Mouse (Mus musculus) thymus, postnatal 4 days (tissue): ENCODE measurements around the gene Pxn.

ENCODE experiments used
- DNase-seq: peaks from one replicate; pipeline ENCODE4 v3.0.0; 2021

The Pxn gene

DNA sequence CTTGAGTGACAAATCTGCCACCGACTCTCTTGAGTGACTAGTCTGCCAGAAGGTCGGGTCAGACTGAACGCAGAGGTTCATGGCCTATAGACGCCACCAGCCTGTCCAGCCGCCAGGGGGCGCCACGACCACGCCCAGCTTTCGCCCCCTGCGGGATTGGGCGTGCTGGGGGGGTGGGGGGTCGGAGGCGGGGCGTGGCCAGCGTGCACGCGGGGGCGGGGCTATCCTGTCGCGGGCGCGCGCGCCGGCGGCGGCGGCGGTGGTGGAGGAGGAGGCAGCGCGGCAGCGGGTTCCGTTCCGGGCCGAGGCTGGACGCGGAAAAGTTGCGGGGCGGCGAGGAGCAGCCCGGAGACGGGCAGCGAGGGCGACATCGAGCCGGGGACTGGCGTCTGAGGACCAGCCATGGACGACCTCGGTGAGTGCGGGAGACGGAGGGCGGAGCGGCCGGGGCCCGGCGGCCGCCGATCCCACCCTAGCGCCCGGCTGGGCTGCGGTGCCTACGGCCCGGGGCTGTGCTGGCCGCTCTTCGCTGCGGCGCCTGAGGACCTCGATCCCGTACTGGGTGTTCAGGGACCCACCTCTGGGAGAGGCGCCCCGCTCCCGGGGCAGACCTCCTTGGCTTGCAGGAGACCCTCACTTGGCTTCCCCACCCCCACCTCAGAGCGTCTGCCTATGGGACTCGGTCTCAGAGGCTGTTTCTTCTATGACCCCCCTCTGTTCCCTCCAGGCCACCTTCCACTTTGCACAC, at the start of gene Pxn:
TSS of gene Pxn (plus strand) at position 223 of the 748 bp plus-strand sequence.
- DNase-seq = peak; percentile 99

DNA sequence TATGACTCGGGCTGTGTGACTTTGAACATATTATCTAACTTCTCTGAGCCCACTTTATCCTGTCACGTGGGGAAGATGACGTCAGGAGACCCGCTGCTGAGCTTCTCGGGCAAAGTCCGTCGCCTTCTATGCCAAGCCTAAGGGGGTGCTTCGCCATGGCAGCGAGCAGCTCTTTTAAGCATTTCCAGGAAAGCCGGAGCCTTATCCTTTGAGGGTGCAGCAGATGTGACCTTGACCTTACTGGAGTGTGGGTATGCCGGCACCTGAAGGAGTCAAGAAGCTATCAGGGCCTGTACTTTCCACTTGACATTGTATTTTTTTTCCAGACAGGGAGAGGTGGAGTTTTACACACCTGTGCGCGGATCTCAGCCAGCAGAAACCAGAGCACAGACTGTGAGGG, 47.6 kb upstream of the Pxn start:
- DNase-seq = no peak

DNA sequence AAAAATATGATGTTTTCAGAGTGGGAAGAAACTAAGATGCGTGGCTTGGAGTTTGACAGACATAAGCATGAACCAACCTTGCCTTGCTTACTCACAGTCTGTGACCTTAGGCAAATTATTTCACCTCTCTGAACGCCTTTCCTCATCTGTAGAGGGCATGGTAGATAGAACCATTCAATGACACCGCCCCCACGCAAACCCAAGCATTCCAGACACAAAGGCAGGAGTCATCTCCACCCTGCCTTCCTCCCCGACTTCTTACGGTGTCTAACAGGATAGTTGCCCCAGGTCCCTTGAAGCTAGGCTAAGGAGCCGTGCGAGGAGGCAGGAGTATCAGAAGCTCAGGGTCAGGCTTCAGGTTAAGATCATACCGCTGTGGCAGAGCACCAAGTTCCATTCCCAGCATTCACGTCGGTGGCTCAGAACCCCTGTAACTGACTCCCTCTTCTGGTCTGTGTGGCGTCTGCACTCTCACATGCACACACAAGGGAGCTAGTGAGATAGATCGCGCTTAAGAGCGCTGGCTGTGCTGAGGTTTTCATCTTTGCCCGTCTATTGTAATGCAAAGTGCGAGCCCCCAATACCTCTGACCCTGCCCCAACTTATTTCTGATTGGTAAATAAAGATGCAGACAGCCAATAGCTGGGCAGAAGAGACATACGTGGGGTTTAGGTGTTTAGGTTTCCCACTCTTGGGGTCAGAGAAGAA, 41.9 kb upstream of the Pxn start:
- no peak for DNase-seq

GRCm38 (mm10) chr5:115465642-115466420, 40.6 kb upstream of the Pxn start, which contains the start of gene Pla2g1b:
Pla2g1b (plus strand) TSS chr5:115466262.
- no peak for DNase-seq

DNA sequence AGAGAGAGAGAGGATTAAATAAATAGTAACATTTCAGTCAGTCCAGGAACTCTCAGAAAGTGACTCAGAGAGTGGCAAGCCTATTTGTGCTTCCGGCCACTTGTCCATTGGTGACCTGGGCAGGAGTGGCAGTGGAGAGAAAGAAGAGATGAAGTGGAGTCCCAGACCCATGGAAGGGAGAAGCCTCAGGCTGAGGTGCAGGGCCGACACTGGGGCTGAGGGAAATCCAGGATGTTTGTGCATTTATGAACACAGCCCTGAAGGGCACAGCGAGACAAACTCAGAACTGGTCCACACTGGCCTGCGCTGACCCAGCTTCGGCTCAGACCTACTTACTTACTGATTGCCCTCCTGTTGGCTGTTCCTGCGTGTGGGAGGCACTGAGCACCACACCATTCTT, 36.7 kb upstream of the Pxn start:
- no peak for DNase-seq

GRCm38 (mm10) chr5:115470766-115471531, 35.5 kb upstream of the Pxn start:
- DNase-seq = peak; percentile 77

- DNase-seq = no peak
Measured at GRCm38 (mm10) chr5:115473191-115473590, 33.3 kb upstream of the Pxn start.

- DNase-seq = no peak
Measured at GRCm38 (mm10) chr5:115474174-115474828, 32.2 kb upstream of the Pxn start.

DNA sequence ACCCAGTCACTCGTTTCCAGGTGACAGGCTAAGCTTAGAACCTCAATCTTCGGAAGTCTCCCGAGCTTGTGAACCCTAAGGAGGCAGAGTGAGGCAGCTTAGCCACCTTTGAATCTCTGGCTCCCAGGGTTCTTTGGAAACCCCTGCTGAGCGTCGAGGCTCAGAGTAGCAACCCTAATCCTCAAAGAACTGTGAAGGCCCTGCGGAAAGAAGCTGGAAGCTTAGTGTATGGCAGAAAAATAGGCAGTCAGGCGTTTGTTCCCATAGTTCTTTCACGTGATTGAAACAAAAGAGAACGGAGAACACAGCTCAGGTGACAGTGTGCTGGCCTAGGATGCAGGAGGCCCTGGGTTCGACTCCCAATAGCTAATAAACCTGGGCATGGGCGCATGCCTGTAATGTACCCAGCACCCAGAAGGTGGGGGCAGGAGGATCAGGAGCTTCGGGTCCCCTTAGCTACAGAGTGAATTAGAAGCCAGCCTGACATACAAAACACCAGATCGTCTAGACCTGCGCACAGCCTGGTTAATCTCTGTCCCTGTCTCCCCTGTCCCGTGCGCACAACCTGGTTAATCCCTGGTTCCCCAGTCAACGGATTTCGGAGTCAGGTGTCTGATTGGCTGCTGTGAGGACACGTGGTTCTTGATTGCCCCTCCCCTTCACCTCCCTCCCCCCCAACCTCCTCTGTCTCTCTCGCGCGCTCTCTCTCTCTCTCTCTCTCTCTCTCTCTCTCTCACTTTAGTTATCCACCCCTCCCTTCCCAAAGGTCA, 31.0 kb upstream of the Pxn start:
- DNase-seq = no peak

DNA sequence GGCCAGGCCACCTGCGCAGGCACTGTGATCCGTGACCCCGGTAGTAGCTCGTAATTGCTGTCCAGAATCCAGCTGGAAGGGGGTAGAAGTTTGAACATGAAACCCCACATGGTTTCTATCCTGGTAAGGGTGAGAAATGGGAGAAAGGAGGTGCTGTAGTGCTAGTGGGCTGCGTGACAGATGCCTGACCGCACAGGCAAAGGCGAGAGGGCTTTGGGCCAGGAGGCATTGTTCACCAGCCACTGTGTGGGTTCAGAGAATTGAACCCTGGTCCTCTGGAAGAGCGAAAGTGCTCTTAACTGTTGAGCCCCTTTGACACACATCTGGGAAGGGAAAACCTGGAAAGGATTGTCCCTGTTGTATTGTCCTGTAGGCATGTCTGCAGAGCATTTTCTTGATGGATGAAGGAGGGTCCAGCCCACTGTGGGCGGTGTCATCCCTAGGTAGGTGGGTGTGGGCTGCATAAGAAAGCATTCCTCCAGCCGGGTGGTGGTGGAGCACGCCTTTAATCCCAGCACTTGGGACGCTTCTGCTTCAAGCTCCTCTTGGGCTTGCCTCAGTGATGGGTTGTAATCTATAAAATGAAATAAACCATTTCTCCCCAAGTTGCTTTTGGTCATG, 30.3 kb upstream of the Pxn start:
- no peak for DNase-seq

DNA sequence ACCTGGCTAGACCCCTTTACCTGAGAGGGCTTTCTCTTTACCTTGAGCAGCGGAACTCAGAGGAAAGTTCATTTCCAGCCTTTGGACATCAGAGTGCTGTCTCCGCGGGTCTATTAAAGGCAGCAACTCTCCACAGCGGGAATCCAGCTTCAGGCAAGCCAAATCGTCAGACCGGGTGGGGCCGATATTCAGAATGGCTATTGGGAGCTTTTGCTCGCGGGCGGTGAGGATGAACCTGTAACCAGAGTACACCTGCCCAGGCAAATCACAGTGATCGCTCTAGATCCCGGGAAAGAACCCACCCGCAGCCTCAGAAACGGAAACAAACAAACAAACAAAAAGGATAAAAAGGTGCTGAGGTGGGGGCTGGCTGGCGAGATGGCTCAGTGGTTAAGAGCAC, 26.9 kb upstream of the Pxn start:
- no peak for DNase-seq

GRCm38 (mm10) chr5:115480101-115480500, 26.4 kb upstream of the Pxn start:
- DNase-seq = peak; percentile 43

DNA sequence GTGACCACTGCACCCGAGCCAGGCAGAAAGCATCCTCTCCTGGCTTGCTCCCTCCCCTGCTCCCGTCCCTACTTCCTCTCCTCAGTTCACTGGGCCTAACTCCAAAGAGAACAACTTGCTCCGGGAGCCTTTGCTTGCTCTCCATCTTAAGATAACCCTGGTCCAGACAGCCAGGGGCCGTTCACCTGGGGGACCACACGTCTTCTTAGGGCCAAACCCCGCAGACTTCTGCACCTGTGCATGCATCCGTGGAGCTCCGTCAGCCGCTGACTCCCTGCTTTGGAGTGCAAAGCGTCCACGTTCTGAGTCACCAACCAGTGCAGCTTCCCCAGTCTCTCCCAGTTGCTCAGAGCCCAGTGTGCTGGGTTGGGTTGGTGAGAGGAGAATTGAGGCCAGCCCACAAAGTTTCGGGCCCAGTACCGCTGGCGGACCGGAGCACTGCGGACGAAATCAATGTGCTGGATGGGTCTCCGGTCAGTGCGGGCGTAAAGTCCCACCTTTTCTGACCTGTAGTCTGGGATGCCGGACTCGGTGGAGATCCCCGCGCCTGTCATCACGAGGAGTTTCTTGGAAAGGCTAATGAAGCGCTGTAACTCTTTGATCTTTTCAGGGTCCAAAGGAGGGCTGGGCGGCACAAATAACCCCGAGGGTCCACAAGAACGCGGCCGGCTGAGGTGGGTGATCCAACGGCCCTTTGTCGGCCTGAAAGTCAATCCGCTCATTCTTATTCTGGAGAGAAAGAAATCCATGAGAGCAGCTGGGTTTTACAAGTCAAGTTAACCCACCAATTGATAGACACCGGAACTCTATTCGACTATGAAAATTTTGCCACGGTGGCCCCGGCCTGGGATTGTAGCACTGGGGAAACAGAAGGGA, 23.8 kb upstream of the Pxn start:
- DNase-seq = no peak

DNA sequence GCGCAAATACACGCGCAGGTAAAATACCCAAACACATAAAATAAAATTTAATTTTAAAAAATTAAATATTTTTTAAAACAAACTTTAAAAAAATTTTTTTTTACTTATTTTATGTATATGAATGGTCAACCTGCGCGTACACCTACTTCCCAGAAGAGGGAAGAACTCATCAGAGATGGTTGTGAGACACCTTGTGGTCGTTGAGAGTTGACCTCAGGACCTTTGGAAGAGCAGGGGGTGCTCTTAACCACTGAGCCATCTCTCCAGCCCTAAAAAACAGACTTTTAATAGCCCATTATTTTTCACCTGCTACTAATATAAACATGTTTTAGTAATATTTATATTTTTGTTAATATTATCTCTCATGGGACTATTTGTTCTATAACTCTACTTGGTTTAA, 23.1 kb upstream of the Pxn start:
- no peak for DNase-seq

GRCm38 (mm10) chr5:115483947-115484920, 22.2 kb upstream of the Pxn start, which contains the start of gene Sirt4:
Sirt4 (minus strand) TSS chr5:115484725.
- DNase-seq = peak; percentile 74

- no peak for DNase-seq
Measured at GRCm38 (mm10) chr5:115484996-115485395, 21.5 kb upstream of the Pxn start.

- DNase-seq = no peak
Measured at GRCm38 (mm10) chr5:115485489-115486205, 20.8 kb upstream of the Pxn start.

GRCm38 (mm10) chr5:115486726-115487125, 19.8 kb upstream of the Pxn start:
- DNase-seq = no peak
